Mouse (Mus musculus) myocyte (in vitro differentiated cells): ENCODE data around the gene Mreg. TPM values are rescaled to one million over a fixed set of nuclear protein-coding genes. Genes with fewer than 3 reads are reported as not detected.

Experiments
- H3K27me3 ChIP-seq: one replicate; pipeline ENCODE4 v1.6.1; 2011; ENCODE audit not compliant: control insufficient read depth, insufficient read depth, insufficient read length
- H3K36me3 ChIP-seq: one replicate; pipeline ENCODE4 v1.6.1; 2011; ENCODE audit not compliant: control insufficient read depth, insufficient read depth
- H3K4me2 ChIP-seq: one replicate; pipeline ENCODE4 v1.6.1; 2011; ENCODE audit warnings: low read depth, control low read depth
- H3K4me3 ChIP-seq: one replicate; pipeline ENCODE4 v1.5.1; 2011; ENCODE audit warnings: mild to moderate bottlenecking, control low read depth, moderate library complexity
- H3K79me2 ChIP-seq: one replicate; pipeline ENCODE4 v1.6.1; 2011; ENCODE audit not compliant: control insufficient read depth, insufficient read depth
- H3ac ChIP-seq: one replicate; pipeline ENCODE4 v1.6.1; 2011; ENCODE audit not compliant: control insufficient read depth, insufficient read length
- CEBPB ChIP-seq: IDR thresholded peaks from 2 replicates; pipeline ENCODE4 v1.6.1; 2011; ENCODE audit warnings: mild to moderate bottlenecking, moderate library complexity; ENCODE audit not compliant: poor library complexity, insufficient read depth, severe bottlenecking
- E2F4 ChIP-seq: IDR thresholded peaks from one replicate; pipeline ENCODE4 v1.6.1; 2011; ENCODE audit warnings: mild to moderate bottlenecking, control low read depth, moderate library complexity; ENCODE audit not compliant: insufficient read depth
- MAX ChIP-seq: IDR thresholded peaks from one replicate; pipeline ENCODE4 v1.6.1; 2011; ENCODE audit warnings: low read depth, mild to moderate bottlenecking, control low read depth
- MYOD1 ChIP-seq, 3 experiments: IDR thresholded peaks; one replicate each; pipeline ENCODE4 v1.6.1; 2011; ENCODE audit warnings: control low read depth in 2 of 3, low read depth in 2 of 3, mild to moderate bottlenecking in 2 of 3, moderate library complexity in 1 of 3; ENCODE audit not compliant: insufficient read length in 2 of 3, control insufficient read depth in 1 of 3
- MYOG ChIP-seq, 3 experiments: IDR thresholded peaks; one replicate each; pipeline ENCODE4 v1.6.1; 2011; ENCODE audit warnings: control low read depth in 2 of 3, low read depth in 2 of 3, mild to moderate bottlenecking in 2 of 3; ENCODE audit not compliant: insufficient read length in 2 of 3, control insufficient read depth in 1 of 3, insufficient read depth in 1 of 3
- POLR2A ChIP-seq: IDR thresholded peaks from one replicate; pipeline ENCODE4 v1.6.1; 2011; ENCODE audit warnings: low read depth, mild to moderate bottlenecking, control low read depth, moderate library complexity; ENCODE audit not compliant: insufficient read length
- POLR2AphosphoS2 ChIP-seq: IDR thresholded peaks from one replicate; pipeline ENCODE4 v1.6.1; 2011; ENCODE audit warnings: low read depth, control low read depth; ENCODE audit not compliant: insufficient read length
- REST ChIP-seq: IDR thresholded peaks from one replicate; pipeline ENCODE4 v1.6.1; 2011; ENCODE audit warnings: mild to moderate bottlenecking, control low read depth, moderate library complexity; ENCODE audit not compliant: insufficient read depth, insufficient read length
- SRF ChIP-seq: IDR thresholded peaks from one replicate; pipeline ENCODE4 v1.6.1; 2011; ENCODE audit warnings: low read depth; ENCODE audit not compliant: control insufficient read depth, insufficient read length
- TCF12 ChIP-seq: IDR thresholded peaks from one replicate; pipeline ENCODE4 v1.6.1; 2011; ENCODE audit warnings: mild to moderate bottlenecking, control low read depth; ENCODE audit not compliant: poor library complexity, insufficient read depth, severe bottlenecking
- TCF3 ChIP-seq: IDR thresholded peaks from one replicate; pipeline ENCODE4 v1.6.1; 2011; ENCODE audit warnings: low read depth, control low read depth; ENCODE audit not compliant: insufficient read length
- USF1 ChIP-seq: IDR thresholded peaks from one replicate; pipeline ENCODE4 v1.6.1; 2011; ENCODE audit warnings: low read depth, mild to moderate bottlenecking, control low read depth, moderate library complexity
- polyA plus RNA-seq: library from polyadenylated mRNA; unstranded; fragments of >200 nt; fragmentation: generic; extraction: Trizol; gene quantifications from one replicate; pipeline ENCODE4 v1.2.1, GENCODE M21; 2012; ENCODE audit warnings: missing spikeins

Gene Mreg
- polyA plus RNA-seq, 1 experiment = 2.0 TPM

DNA sequence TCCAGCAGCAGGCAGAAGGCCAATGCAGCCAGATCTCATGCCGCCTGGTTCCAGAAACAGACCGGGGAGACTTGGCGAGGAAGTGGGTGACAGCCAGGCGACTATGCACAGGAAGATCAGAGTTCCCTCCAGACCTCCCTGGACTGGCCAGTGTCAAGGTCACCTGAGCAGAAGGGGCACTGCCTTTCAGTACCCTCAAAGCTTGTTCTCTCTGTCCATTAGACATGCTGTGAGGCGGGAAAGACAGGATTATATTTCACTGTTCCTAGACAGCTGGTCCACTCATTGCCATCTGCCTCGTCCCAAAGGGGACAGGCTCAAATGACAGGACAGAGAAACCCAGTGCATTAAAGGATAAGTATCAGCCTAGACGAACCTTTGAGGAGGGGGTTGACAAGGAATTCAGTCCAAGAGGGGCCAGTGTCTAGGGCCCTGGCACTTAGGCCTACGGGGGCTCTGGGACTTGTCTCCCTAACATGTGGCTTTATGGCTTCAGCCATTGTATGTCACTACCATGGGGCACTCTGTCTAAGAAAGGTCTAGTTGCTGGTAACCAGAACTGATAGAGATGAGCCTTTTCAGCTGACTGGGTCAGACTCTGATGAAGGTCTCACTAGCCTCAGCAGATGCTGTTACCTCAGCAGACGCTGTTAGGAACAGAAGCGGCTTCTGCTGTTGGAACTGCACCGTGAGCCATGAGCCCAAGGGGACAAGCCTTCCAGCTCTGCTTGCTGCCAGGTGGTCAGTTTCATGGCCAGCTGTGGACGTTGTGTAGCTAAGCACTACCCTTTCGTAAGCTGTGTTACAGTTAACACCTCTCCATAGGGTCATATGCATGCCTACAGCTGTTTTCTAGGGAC is 40.9 kb downstream of the Mreg start:
- TF ChIP-seq USF1 = no peak
- no peak for TF ChIP-seq REST
- TF ChIP-seq POLR2A = no peak
- no peak for TF ChIP-seq POLR2AphosphoS2
- TF ChIP-seq E2F4 = no peak
- TF ChIP-seq MYOG (IDR thresholded peaks at IDR 0.05; ENCODE audit: control insufficient read depth in 1 of 3, insufficient read depth in 1 of 3, insufficient read length in 2 of 3, low read depth in 2 of 3) = peak in 1 of 3 experiments; percentile 6
- no peak for TF ChIP-seq SRF
- peak in 1 of 3 experiments; percentile 31 for TF ChIP-seq MYOD1 (IDR thresholded peaks at IDR 0.05; ENCODE audit: control insufficient read depth in 1 of 3, insufficient read length in 2 of 3, low read depth in 2 of 3)
- TF ChIP-seq MAX = no peak
- no peak for TF ChIP-seq CEBPB
- no peak for TF ChIP-seq TCF12
- TF ChIP-seq TCF3 = no peak
- Histone ChIP-seq H3K79me2 (no peaks in the 10 kb centered on the region), H3ac (no peak overlapping the region), H3K4me2 (no peak overlapping the region), H3K4me3 (no peak overlapping the region), H3K27me3 (no peaks in the 10 kb centered on the region), H3K36me3 (no peaks in the 10 kb centered on the region)

DNA sequence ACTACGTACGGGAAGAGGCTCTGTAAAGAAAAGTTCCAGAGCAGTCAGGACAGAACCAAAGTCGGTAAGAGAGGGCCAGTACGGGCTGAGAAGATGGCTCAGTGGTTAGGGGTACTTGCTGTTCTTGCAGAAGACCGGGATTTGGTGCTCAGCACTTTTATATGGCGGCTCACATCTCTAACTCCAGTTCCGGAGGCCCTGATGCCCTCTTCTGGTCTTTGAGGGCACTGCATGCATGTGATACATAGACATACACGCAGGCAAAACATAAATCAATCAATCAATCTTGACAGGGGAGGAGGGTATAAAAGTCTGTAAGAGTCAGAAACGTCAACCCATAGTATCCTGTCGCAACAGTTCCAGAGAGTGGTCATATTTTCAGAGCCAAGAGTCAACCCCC is 45.1 kb downstream of the Mreg start:
- no peaks in the 10 kb centered on the region for H3K27me3 ChIP-seq
- no peaks in the 10 kb centered on the region for H3K79me2 ChIP-seq
- TF ChIP-seq MAX (no peak), USF1 (no peak), SRF (no peak), TCF3 (no peak), POLR2AphosphoS2 (no peak), REST (no peak), TCF12 (no peak), MYOD1 (IDR thresholded peaks at IDR 0.05; ENCODE audit: control insufficient read depth in 1 of 3, insufficient read length in 2 of 3, low read depth in 2 of 3) (no peak), MYOG (IDR thresholded peaks at IDR 0.05; ENCODE audit: control insufficient read depth in 1 of 3, insufficient read depth in 1 of 3, insufficient read length in 2 of 3, low read depth in 2 of 3) (no peak), E2F4 (no peak), POLR2A (no peak), CEBPB (no peak)
- no peaks in the 10 kb centered on the region for H3K36me3 ChIP-seq
- H3ac ChIP-seq = no peak overlapping the region
- H3K4me3 ChIP-seq = no peak overlapping the region
- H3K4me2 ChIP-seq = no peak overlapping the region

DNA sequence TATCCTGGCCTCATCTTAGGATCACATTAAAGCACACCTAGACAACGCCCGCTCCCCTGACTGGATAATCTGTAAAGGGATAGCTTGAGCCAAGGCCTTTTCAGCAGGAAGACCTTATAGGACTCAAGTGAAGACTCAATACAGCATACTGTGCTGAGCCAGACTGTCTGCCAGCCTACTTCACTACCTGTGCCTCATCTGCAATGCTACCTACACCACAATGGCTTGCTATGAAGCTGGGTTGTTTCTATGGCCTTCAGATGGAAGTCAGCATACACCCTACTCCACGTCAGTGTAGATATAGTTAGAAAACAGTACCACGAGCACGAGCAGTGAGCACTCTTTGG is 45.7 kb downstream of the Mreg start:
- TF ChIP-seq E2F4 (no peak), CEBPB (no peak), REST (no peak), POLR2AphosphoS2 (no peak)
- no peak overlapping the region for H3ac ChIP-seq

DNA sequence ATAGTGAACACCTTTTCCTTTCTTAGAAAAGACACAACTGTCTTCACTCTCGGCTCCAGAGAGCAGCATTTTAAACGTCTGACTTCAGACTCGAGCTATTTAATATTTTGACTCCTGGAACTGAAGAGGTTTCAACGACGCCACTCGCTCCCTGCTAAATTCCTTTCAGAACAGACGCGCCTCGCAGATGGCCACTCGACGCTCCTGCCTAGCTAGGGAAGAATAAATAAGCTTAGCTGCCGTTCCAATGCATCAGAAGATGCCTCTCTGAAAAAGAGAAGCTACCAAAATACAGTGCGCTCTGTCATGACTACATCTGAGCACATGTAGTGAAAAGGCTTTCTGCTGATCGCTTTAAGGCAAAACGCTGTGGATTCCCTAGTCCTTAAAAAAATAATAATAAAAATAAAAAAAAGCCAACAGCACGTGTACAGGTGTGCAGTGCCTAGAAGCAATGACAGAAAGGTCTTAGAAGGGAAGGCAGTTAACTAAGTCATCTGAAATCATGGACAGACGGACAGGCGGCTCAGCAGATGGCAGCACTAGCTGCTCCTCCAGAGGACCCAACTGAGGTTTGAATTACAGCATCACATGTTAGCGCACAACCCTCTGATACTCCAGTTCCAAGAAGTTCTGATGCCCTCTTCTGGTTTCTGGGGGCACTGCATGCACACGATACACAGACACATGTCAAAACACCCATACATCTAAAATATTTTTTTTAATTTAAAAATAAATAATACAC is 46.2 kb downstream of the Mreg start:
- no peak for TF ChIP-seq E2F4
- no peak overlapping the region for H3K4me2 ChIP-seq
- no peaks in the 10 kb centered on the region for H3K79me2 ChIP-seq
- no peak overlapping the region for H3K4me3 ChIP-seq
- no peaks in the 10 kb centered on the region for H3K36me3 ChIP-seq
- H3K27me3 ChIP-seq = no peaks in the 10 kb centered on the region
- H3ac ChIP-seq = no peak overlapping the region

More for the DNA sequence above, 45.7 kb downstream of the Mreg start:
- Histone ChIP-seq H3K36me3 (no peaks in the 10 kb centered on the region), H3K27me3 (no peaks in the 10 kb centered on the region), H3K4me2 (no peak overlapping the region), H3K79me2 (no peaks in the 10 kb centered on the region), H3K4me3 (no peak overlapping the region)

DNA sequence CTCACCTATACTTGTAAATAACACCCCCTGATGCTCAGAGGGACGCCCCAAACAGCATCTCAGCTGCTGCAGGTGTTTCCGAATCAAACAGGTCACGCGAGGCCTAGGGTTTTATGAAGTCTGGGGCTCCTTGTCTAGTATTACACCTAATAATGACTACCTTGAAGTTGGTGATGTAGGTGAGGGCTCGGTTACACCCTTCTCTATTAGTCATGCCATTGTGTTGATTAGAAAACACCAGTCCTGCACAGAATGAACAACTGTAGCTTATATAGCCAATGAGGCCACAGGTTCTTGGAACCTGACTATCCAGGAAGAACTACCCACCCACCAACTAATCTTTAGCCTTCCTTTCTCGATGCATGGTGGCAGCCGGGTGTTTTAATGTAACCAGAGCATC is 51.8 kb downstream of the Mreg start:
- no peak overlapping the region for H3ac ChIP-seq
- H3K27me3 ChIP-seq = no peaks in the 10 kb centered on the region
- H3K4me2 ChIP-seq = no peak overlapping the region
- no peaks in the 10 kb centered on the region for H3K36me3 ChIP-seq
- TF ChIP-seq REST = no peak
- TF ChIP-seq CEBPB = no peak
- TF ChIP-seq TCF3 = no peak
- TF ChIP-seq POLR2AphosphoS2 = no peak
- TF ChIP-seq MYOD1 (IDR thresholded peaks at IDR 0.05; ENCODE audit: control insufficient read depth in 1 of 3, insufficient read length in 2 of 3, low read depth in 2 of 3) = no peak
- no peak for TF ChIP-seq MAX
- TF ChIP-seq POLR2A = no peak
- no peaks in the 10 kb centered on the region for H3K79me2 ChIP-seq
- H3K4me3 ChIP-seq = no peak overlapping the region
